Mouse (Mus musculus): ENCODE data around the gene Lgi1. TPM values are rescaled to one million over a fixed set of nuclear protein-coding genes. Genes with fewer than 3 reads are reported as not detected.
A peak's percentile ranks its signal among the peaks of the same experiment; 100 is the strongest.

Gene Lgi1
- polyA plus RNA-seq, 1 experiment from 2014 or later: 1.4 TPM

DNA sequence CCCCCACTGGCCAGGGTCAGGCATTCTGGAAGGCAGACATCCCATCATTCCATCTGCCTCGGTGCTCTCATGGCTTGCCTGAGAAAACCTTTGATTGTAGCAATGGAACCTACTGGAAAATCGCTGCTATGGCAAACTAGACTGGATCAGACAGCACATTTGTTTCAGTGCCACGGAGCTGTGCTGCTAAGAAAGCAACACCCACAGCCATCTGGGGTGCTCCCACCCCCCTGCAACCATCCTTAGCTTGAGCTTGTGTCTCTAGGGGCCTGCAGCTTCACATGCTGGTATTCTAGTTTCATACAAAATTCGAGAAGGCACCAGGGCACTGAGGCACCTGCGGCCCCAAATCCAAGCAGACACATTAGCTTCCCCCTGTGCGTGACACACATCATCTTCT lies 27.1 kb downstream of the Lgi1 start:
- Histone ChIP-seq H3K4me2 (ENCODE audit: low read depth, low read length) (no peak overlapping the region), H3K36me3 (replicated peaks; ENCODE audit: control insufficient read depth, insufficient read depth, low read depth, low read length) (no peaks in the 10 kb centered on the region), H3K9ac (replicated peaks; ENCODE audit: low read length) (no peak overlapping the region), H3K27me3 (ENCODE audit: control insufficient read depth, insufficient read depth, low read length) (no peaks in the 10 kb centered on the region), H3K9me3 (replicated peaks; ENCODE audit: control insufficient read depth, low read length) (no peaks in the 10 kb centered on the region), H3K27ac (replicated peaks; ENCODE audit: low read depth, low read length) (no peak overlapping the region), H3K4me1 (ENCODE audit: control insufficient read depth, insufficient read depth, low read length) (no peaks in the 10 kb centered on the region), H3K4me3 (ENCODE audit: low read depth, low read length) (no peak overlapping the region)
- DNase-seq (ENCODE audit: low spot score) (no peak), ATAC-seq (replicated peaks; ENCODE audit: insufficient number of reproducible peaks, low FRiP score, low TSS enrichment, low read depth) (no peak)
- 83% methylated on average over 6 of the region's 6 CpGs for WGBS

DNA sequence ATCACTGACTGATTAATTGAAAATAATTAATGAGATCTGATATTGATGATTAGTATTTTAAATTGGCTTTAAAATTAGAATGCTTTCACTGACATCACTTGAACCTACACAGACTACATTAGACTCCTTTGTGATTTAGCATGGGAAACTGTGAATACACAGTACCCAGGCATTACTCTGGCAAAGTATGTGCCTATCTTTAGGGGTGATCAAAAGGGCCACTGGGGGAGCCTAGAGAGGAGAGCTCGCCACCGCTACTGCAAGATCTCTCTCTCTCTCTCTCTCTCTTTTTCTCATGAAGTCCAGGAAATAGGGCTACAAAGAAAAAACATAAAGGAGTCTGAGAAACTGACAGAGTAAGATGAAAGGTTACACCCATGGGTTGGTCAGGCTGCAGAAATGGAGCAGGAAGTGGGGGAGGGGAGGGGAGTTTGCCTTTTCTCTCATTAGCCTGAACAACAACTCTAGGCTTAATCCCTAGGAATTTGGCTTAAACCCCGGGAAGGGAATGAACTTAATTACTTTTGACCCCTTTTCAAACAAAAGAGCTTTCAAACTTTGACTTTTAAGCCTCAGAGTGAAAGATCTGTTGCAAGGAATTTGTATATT lies 33.8 kb downstream of the Lgi1 start:
- Histone ChIP-seq H3K4me2 (ENCODE audit: low read depth, low read length) (no peak overlapping the region), H3K27ac (replicated peaks; ENCODE audit: low read depth, low read length) (peak overlapping the region; percentile 61; the same call in 1 of the 2 replicates), H3K27me3 (ENCODE audit: control insufficient read depth, insufficient read depth, low read length) (no peaks in the 10 kb centered on the region), H3K4me1 (ENCODE audit: control insufficient read depth, insufficient read depth, low read length) (no peaks in the 10 kb centered on the region; the same call in 1 of the 2 replicates), H3K9ac (replicated peaks; ENCODE audit: low read length) (no peak overlapping the region), H3K4me3 (ENCODE audit: low read depth, low read length) (no peak overlapping the region), H3K9me3 (replicated peaks; ENCODE audit: control insufficient read depth, low read length) (no peaks in the 10 kb centered on the region), H3K36me3 (replicated peaks; ENCODE audit: control insufficient read depth, insufficient read depth, low read depth, low read length) (no peaks in the 10 kb centered on the region)
- 5% methylated on average over 3 of the region's 3 CpGs for WGBS
- ATAC-seq (replicated peaks; ENCODE audit: insufficient number of reproducible peaks, low FRiP score, low TSS enrichment, low read depth): no peak
- peak; percentile 87 for DNase-seq (ENCODE audit: low spot score)

DNA sequence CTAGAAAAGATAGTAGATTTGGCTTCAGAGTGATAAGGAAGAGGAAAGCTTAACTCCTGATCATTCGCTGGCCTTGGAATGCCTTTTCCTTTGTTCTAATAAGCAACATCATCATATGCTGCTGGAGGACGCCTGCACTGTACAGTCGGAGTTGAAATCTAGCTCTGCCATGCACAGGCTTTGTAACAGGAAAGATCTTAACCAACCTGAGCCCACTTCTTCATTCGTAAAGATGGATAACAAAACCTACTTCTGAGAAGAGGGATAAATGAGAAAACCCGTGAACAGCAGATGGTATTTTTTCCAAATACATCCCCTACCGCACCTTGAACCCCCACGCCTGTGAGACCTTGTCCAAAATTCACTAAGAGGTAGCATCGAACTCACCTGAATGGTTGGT lies 43.8 kb downstream of the Lgi1 start:
- no peaks in the 10 kb centered on the region for H3K27me3 ChIP-seq (ENCODE audit: control insufficient read depth, insufficient read depth, low read length)
- H3K9me3 ChIP-seq (replicated peaks; ENCODE audit: control insufficient read depth, low read length): no peaks in the 10 kb centered on the region
- no peak for ATAC-seq (replicated peaks; ENCODE audit: insufficient number of reproducible peaks, low FRiP score, low TSS enrichment, low read depth)
- H3K36me3 ChIP-seq (replicated peaks; ENCODE audit: control insufficient read depth, insufficient read depth, low read depth, low read length): no peaks in the 10 kb centered on the region
- H3K4me3 ChIP-seq (ENCODE audit: low read depth, low read length): no peak overlapping the region
- H3K4me1 ChIP-seq (ENCODE audit: control insufficient read depth, insufficient read depth, low read length): no peaks in the 10 kb centered on the region
- H3K27ac ChIP-seq (replicated peaks; ENCODE audit: low read depth, low read length): no peak overlapping the region
- WGBS: 91% methylated on average over 8 of the region's 8 CpGs
- no peak overlapping the region for H3K9ac ChIP-seq (replicated peaks; ENCODE audit: low read length)
- DNase-seq (ENCODE audit: low spot score): no peak
- H3K4me2 ChIP-seq (ENCODE audit: low read depth, low read length): no peak overlapping the region

DNA sequence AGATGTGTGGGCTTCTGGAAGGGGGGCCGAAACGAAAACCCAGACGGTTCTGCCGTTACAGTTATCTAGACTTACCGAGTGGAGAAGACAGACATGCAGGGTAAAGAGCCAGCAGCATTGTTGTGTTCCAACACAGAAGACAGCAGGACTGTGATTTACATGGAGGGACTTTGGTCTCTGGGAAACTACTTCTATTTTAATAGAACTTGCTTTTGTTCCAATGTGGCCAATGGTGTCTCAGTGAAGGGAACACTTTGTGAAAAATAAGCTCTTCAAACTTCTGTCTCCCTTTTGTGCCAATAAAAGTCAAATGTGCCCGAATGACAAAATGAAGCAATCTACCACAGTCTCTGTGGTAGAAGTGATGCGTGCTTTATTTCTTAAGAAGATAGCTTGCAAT lies 50.8 kb downstream of the Lgi1 start:
- H3K4me3 ChIP-seq (ENCODE audit: low read depth, low read length): no peak overlapping the region
- no peak overlapping the region for H3K4me2 ChIP-seq (ENCODE audit: low read depth, low read length)
- no peak overlapping the region for H3K9ac ChIP-seq (replicated peaks; ENCODE audit: low read length)
- WGBS: 87% methylated on average over 7 of the region's 7 CpGs
- H3K9me3 ChIP-seq (replicated peaks; ENCODE audit: control insufficient read depth, low read length): no peaks in the 10 kb centered on the region
- DNase-seq (ENCODE audit: low spot score) (no peak), ATAC-seq (replicated peaks; ENCODE audit: insufficient number of reproducible peaks, low FRiP score, low TSS enrichment, low read depth) (no peak)
- H3K36me3 ChIP-seq (replicated peaks; ENCODE audit: control insufficient read depth, insufficient read depth, low read depth, low read length): no peaks in the 10 kb centered on the region
- H3K27me3 ChIP-seq (ENCODE audit: control insufficient read depth, insufficient read depth, low read length): no peaks in the 10 kb centered on the region
- H3K27ac ChIP-seq (replicated peaks; ENCODE audit: low read depth, low read length): no peak overlapping the region
- H3K4me1 ChIP-seq (ENCODE audit: control insufficient read depth, insufficient read depth, low read length): no peaks in the 10 kb centered on the region

DNA sequence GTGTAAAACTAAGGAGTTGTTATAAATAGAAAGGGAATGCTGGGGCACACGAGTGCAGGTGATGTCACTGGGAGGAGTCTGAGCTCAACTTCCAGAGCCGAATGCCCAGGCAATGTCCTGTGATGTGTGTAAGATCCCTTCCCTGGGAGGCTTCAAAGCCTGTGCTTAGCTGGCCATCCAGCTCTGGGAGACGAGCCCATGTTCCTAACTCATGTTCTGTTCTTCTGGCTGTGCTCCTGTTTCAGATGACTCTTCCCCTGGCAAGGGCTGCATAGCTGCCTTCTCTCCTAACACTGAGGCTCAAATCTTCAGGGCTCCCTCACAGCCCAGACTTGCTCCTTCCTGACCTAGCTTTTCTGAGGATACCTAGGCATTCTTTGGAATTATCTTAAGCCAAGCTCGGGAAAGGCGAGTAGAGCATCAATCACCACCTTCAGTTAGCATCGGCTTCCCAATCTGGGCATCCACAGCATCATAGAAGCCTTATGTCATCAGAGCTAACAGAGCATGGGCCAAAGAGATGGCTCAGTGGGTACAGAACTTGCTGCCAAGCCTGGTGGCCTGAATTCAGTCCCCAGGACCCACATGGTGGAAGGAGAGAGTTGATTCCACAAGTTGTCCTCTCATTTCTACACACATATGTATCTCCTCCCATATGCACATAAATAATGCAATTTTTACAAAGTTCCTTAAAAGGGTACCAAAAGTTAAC lies 52.4 kb downstream of the Lgi1 start:
- Histone ChIP-seq H3K27ac (replicated peaks; ENCODE audit: low read depth, low read length) (no peak overlapping the region), H3K9me3 (replicated peaks; ENCODE audit: control insufficient read depth, low read length) (no peaks in the 10 kb centered on the region), H3K9ac (replicated peaks; ENCODE audit: low read length) (no peak overlapping the region), H3K4me1 (ENCODE audit: control insufficient read depth, insufficient read depth, low read length) (no peaks in the 10 kb centered on the region), H3K36me3 (replicated peaks; ENCODE audit: control insufficient read depth, insufficient read depth, low read depth, low read length) (no peaks in the 10 kb centered on the region), H3K4me2 (ENCODE audit: low read depth, low read length) (no peak overlapping the region), H3K4me3 (ENCODE audit: low read depth, low read length) (no peak overlapping the region), H3K27me3 (ENCODE audit: control insufficient read depth, insufficient read depth, low read length) (no peaks in the 10 kb centered on the region)
- DNase-seq (ENCODE audit: low spot score) (no peak), ATAC-seq (replicated peaks; ENCODE audit: insufficient number of reproducible peaks, low FRiP score, low TSS enrichment, low read depth) (no peak)
- WGBS: 89% methylated on average over 6 of the region's 6 CpGs

DNA sequence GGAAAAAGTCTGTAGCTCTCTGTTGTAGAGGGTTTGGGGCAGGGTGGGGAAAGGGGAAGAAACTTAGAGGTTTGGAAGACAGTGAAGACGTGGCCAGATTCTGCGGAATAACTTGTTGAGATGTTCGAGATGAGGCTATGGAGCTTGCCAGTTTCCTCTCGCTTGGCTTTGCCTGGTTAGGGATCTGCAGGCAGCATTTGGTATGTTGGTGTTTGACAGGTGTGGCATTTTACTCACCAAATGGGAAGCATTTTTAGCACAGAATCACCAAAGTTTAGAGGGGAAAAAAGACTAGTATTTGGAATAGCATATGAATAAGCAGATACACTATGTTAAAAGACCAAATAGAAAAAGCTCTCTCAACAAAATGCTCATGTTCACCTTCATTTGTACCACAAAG lies 54.0 kb downstream of the Lgi1 start:
- no peaks in the 10 kb centered on the region for H3K9me3 ChIP-seq (replicated peaks; ENCODE audit: control insufficient read depth, low read length)
- H3K27me3 ChIP-seq (ENCODE audit: control insufficient read depth, insufficient read depth, low read length): no peaks in the 10 kb centered on the region
- 92% methylated on average over 4 of the region's 4 CpGs for WGBS
- no peak for DNase-seq (ENCODE audit: low spot score)
- H3K4me1 ChIP-seq (ENCODE audit: control insufficient read depth, insufficient read depth, low read length): no peaks in the 10 kb centered on the region
- H3K9ac ChIP-seq (replicated peaks; ENCODE audit: low read length): no peak overlapping the region
- no peak overlapping the region for H3K27ac ChIP-seq (replicated peaks; ENCODE audit: low read depth, low read length)
- H3K36me3 ChIP-seq (replicated peaks; ENCODE audit: control insufficient read depth, insufficient read depth, low read depth, low read length): no peaks in the 10 kb centered on the region
- no peak overlapping the region for H3K4me3 ChIP-seq (ENCODE audit: low read depth, low read length)
- no peak overlapping the region for H3K4me2 ChIP-seq (ENCODE audit: low read depth, low read length)
- no peak for ATAC-seq (replicated peaks; ENCODE audit: insufficient number of reproducible peaks, low FRiP score, low TSS enrichment, low read depth)

DNA sequence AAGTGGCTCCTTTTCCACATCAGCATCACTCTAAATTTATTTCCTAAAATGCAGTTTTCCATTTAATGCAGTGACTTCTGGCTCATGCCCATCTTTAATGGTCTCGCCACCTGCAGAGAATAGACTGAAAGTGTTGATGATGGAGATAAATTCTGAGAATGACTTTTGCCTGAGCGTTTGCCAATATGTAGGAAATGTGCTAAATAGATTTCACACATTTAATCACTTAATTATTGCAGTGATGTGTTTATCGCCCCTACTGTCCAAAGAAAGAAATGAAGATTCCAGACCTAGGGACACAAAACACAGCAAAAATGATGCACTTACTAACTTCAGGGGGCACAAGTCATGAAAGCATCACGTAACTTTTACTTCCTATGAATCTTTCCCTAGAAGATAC lies 54.8 kb downstream of the Lgi1 start:
- H3K4me1 ChIP-seq (ENCODE audit: control insufficient read depth, insufficient read depth, low read length): no peaks in the 10 kb centered on the region
- H3K4me3 ChIP-seq (ENCODE audit: low read depth, low read length): no peak overlapping the region
- H3K27ac ChIP-seq (replicated peaks; ENCODE audit: low read depth, low read length): no peak overlapping the region
- no peaks in the 10 kb centered on the region for H3K27me3 ChIP-seq (ENCODE audit: control insufficient read depth, insufficient read depth, low read length)
- WGBS: 85% methylated on average over 4 of the region's 4 CpGs
- no peaks in the 10 kb centered on the region for H3K36me3 ChIP-seq (replicated peaks; ENCODE audit: control insufficient read depth, insufficient read depth, low read depth, low read length)
- H3K9ac ChIP-seq (replicated peaks; ENCODE audit: low read length): no peak overlapping the region
- ATAC-seq (replicated peaks; ENCODE audit: insufficient number of reproducible peaks, low FRiP score, low TSS enrichment, low read depth) (no peak), DNase-seq (ENCODE audit: low spot score) (no peak)
- H3K9me3 ChIP-seq (replicated peaks; ENCODE audit: control insufficient read depth, low read length): no peaks in the 10 kb centered on the region
- H3K4me2 ChIP-seq (ENCODE audit: low read depth, low read length): no peak overlapping the region

DNA sequence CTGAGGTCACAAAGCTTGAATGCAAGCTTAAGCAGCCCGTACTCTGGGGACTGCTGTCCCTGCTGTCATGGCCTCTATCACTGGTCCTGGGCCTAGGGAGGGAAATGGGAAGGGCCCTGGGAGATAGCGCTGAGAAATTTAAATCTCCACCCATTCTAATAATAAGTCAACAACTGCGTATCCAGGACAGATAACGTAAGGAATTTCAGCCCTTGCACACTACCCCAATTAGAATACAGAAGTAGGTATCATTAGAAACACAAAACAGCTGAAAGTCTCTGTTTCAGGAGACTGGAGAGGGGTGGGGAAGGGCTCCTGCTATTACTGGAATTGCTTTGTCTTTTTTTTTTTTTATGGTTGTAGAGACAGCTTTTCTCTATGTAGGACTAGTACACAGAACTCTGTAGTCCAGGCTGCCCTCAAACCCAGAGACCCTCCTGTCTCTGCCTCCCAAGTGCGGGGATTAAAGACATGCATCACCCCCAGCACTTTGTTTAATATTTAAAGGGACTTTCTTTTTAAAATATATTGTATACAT lies 56.4 kb downstream of the Lgi1 start:
- no peak for ATAC-seq (replicated peaks; ENCODE audit: insufficient number of reproducible peaks, low FRiP score, low TSS enrichment, low read depth)
- no peak overlapping the region for H3K4me3 ChIP-seq (ENCODE audit: low read depth, low read length)
- H3K9me3 ChIP-seq (replicated peaks; ENCODE audit: control insufficient read depth, low read length): no peaks in the 10 kb centered on the region
- no peak overlapping the region for H3K9ac ChIP-seq (replicated peaks; ENCODE audit: low read length)
- H3K27ac ChIP-seq (replicated peaks; ENCODE audit: low read depth, low read length): no peak overlapping the region
- WGBS: 84% methylated on average over 5 of the region's 5 CpGs
- no peak overlapping the region for H3K4me2 ChIP-seq (ENCODE audit: low read depth, low read length)
- DNase-seq (ENCODE audit: low spot score): no peak
- H3K36me3 ChIP-seq (replicated peaks; ENCODE audit: control insufficient read depth, insufficient read depth, low read depth, low read length): no peaks in the 10 kb centered on the region
- no peaks in the 10 kb centered on the region for H3K27me3 ChIP-seq (ENCODE audit: control insufficient read depth, insufficient read depth, low read length)
- no peaks in the 10 kb centered on the region for H3K4me1 ChIP-seq (ENCODE audit: control insufficient read depth, insufficient read depth, low read length)
